Mouse (Mus musculus) small intestine, adult 2 months (tissue): ENCODE data around the gene Agpat4.

Experiments used
- CTCF ChIP-seq: fragments of 200-500 bp; IDR thresholded peaks from 2 replicates; pipeline ENCODE4 v1.5.1; 2012; ENCODE audit warnings: low read depth, mild to moderate bottlenecking, control low read depth, inconsistent platforms, low read length, moderate library complexity, mixed read lengths; ENCODE audit not compliant: insufficient replicate concordance, insufficient read length; ENCODE audit errors: extremely low read depth
- POLR2A ChIP-seq: fragments of 200-500 bp; IDR thresholded peaks from 2 replicates; pipeline ENCODE4 v1.6.1; 2012; ENCODE audit warnings: low read depth, mild to moderate bottlenecking, control low read depth, inconsistent platforms, low read length, moderate library complexity

- TF ChIP-seq CTCF (no peak), POLR2A (no peak)
Observed at GRCm38 (mm10) chr17:12164507-12164906, 46.0 kb downstream of the Agpat4 start.
